Mouse (Mus musculus): Measurements from ENCODE around the gene Tma7. TPM values are rescaled to one million over a fixed set of nuclear protein-coding genes. Genes with fewer than 3 reads are reported as not detected.

Tma7 gene
- polyA plus RNA-seq, 1 experiment: not detected

GRCm38 (mm10) chr9:109107341-109107740, 25.0 kb upstream of the Tma7 start:
- H3K4me3 ChIP-seq (ENCODE audit: insufficient read depth, low read depth, low read length): no peak overlapping the region

GRCm38 (mm10) chr9:109105648-109106047, 23.3 kb upstream of the Tma7 start:
- Histone ChIP-seq H3K27ac (ENCODE audit: insufficient read depth, low read depth, low read length) (no peak overlapping the region), H3K4me1 (ENCODE audit: control insufficient read depth, insufficient read depth, low read length) (peaks cover 9% of the 10 kb centered on the region), H3K4me3 (ENCODE audit: insufficient read depth, low read depth, low read length) (no peak overlapping the region)
- 85% methylated on average over 12 of the region's 12 CpGs for WGBS
- TF ChIP-seq POLR2A (IDR thresholded peaks at IDR 0.05; ENCODE audit: insufficient read depth, low read depth, low read length): no peak
- TF ChIP-seq CTCF (IDR thresholded peaks at IDR 0.05; ENCODE audit: insufficient read depth, low read depth, low read length): no peak

More at GRCm38 (mm10) chr9:109107341-109107740, 25.0 kb upstream of the Tma7 start:
- no peak overlapping the region for H3K27ac ChIP-seq (ENCODE audit: insufficient read depth, low read depth, low read length)
- WGBS: 70% methylated on average over 6 of the region's 6 CpGs
- peaks cover 9% of the 10 kb centered on the region for H3K4me1 ChIP-seq (ENCODE audit: control insufficient read depth, insufficient read depth, low read length)
- no peak for TF ChIP-seq CTCF (IDR thresholded peaks at IDR 0.05; ENCODE audit: insufficient read depth, low read depth, low read length)
- no peak for TF ChIP-seq POLR2A (IDR thresholded peaks at IDR 0.05; ENCODE audit: insufficient read depth, low read depth, low read length)

GRCm38 (mm10) chr9:109105011-109105410, 22.6 kb upstream of the Tma7 start:
- Histone ChIP-seq H3K4me1 (ENCODE audit: control insufficient read depth, insufficient read depth, low read length) (peaks cover 9% of the 10 kb centered on the region), H3K27ac (ENCODE audit: insufficient read depth, low read depth, low read length) (no peak overlapping the region; the same call in 1 of the 2 replicates), H3K4me3 (ENCODE audit: insufficient read depth, low read depth, low read length) (no peak overlapping the region)
- 48% methylated on average over 12 of the region's 12 CpGs for WGBS
- no peak for TF ChIP-seq POLR2A (IDR thresholded peaks at IDR 0.05; ENCODE audit: insufficient read depth, low read depth, low read length)
- no peak for TF ChIP-seq CTCF (IDR thresholded peaks at IDR 0.05; ENCODE audit: insufficient read depth, low read depth, low read length)

GRCm38 (mm10) chr9:109104083-109104482, 21.7 kb upstream of the Tma7 start:
- no peak overlapping the region for H3K4me3 ChIP-seq (ENCODE audit: insufficient read depth, low read depth, low read length)
- TF ChIP-seq CTCF (IDR thresholded peaks at IDR 0.05; ENCODE audit: insufficient read depth, low read depth, low read length) (no peak), POLR2A (IDR thresholded peaks at IDR 0.05; ENCODE audit: insufficient read depth, low read depth, low read length) (no peak)
- 91% methylated on average over 9 of the region's 9 CpGs for WGBS
- peaks cover 11% of the 10 kb centered on the region for H3K4me1 ChIP-seq (ENCODE audit: control insufficient read depth, insufficient read depth, low read length)
- no peak overlapping the region for H3K27ac ChIP-seq (ENCODE audit: insufficient read depth, low read depth, low read length)

GRCm38 (mm10) chr9:109103250-109103649, 20.9 kb upstream of the Tma7 start:
- H3K4me3 ChIP-seq (ENCODE audit: insufficient read depth, low read depth, low read length): no peak overlapping the region
- WGBS: 66% methylated on average over 7 of the region's 7 CpGs
- no peak overlapping the region for H3K27ac ChIP-seq (ENCODE audit: insufficient read depth, low read depth, low read length)
- H3K4me1 ChIP-seq (ENCODE audit: control insufficient read depth, insufficient read depth, low read length): peaks cover 15% of the 10 kb centered on the region
- TF ChIP-seq POLR2A (IDR thresholded peaks at IDR 0.05; ENCODE audit: insufficient read depth, low read depth, low read length) (no peak), CTCF (IDR thresholded peaks at IDR 0.05; ENCODE audit: insufficient read depth, low read depth, low read length) (no peak)

GRCm38 (mm10) chr9:109102541-109102940, 20.2 kb upstream of the Tma7 start:
- no peak overlapping the region for H3K4me3 ChIP-seq (ENCODE audit: insufficient read depth, low read depth, low read length)
- H3K4me1 ChIP-seq (ENCODE audit: control insufficient read depth, insufficient read depth, low read length): peaks cover 20% of the 10 kb centered on the region
- H3K27ac ChIP-seq (ENCODE audit: insufficient read depth, low read depth, low read length): no peak overlapping the region
- WGBS: 90% methylated on average over 3 of the region's 3 CpGs
- TF ChIP-seq CTCF (IDR thresholded peaks at IDR 0.05; ENCODE audit: insufficient read depth, low read depth, low read length) (no peak), POLR2A (IDR thresholded peaks at IDR 0.05; ENCODE audit: insufficient read depth, low read depth, low read length) (no peak)

- Histone ChIP-seq H3K4me1 (ENCODE audit: control insufficient read depth, insufficient read depth, low read length) (peaks cover 22% of the 10 kb centered on the region), H3K27ac (ENCODE audit: insufficient read depth, low read depth, low read length) (no peak overlapping the region), H3K4me3 (ENCODE audit: insufficient read depth, low read depth, low read length) (no peak overlapping the region)
- TF ChIP-seq POLR2A (IDR thresholded peaks at IDR 0.05; ENCODE audit: insufficient read depth, low read depth, low read length): no peak
- no peak for TF ChIP-seq CTCF (IDR thresholded peaks at IDR 0.05; ENCODE audit: insufficient read depth, low read depth, low read length)
- WGBS: 88% methylated on average over 5 of the region's 5 CpGs
These were observed 19.6 kb upstream of the Tma7 start for GRCm38 (mm10) chr9:109101933-109102445.

GRCm38 (mm10) chr9:109100307-109100928, 18.0 kb upstream of the Tma7 start:
- TF ChIP-seq POLR2A (IDR thresholded peaks at IDR 0.05; ENCODE audit: insufficient read depth, low read depth, low read length) (no peak), CTCF (IDR thresholded peaks at IDR 0.05; ENCODE audit: insufficient read depth, low read depth, low read length) (no peak)
- Histone ChIP-seq H3K4me1 (ENCODE audit: control insufficient read depth, insufficient read depth, low read length) (peaks cover 32% of the 10 kb centered on the region), H3K4me3 (ENCODE audit: insufficient read depth, low read depth, low read length) (no peak overlapping the region), H3K27ac (ENCODE audit: insufficient read depth, low read depth, low read length) (no peak overlapping the region)
- 83% methylated on average over 20 of the region's 20 CpGs for WGBS

- 37% methylated on average over 6 of the region's 6 CpGs for WGBS
- TF ChIP-seq CTCF (IDR thresholded peaks at IDR 0.05; ENCODE audit: insufficient read depth, low read depth, low read length): no peak
- no peak for TF ChIP-seq POLR2A (IDR thresholded peaks at IDR 0.05; ENCODE audit: insufficient read depth, low read depth, low read length)
- Histone ChIP-seq H3K27ac (ENCODE audit: insufficient read depth, low read depth, low read length) (no peak overlapping the region), H3K4me1 (ENCODE audit: control insufficient read depth, insufficient read depth, low read length) (peaks cover 35% of the 10 kb centered on the region), H3K4me3 (ENCODE audit: insufficient read depth, low read depth, low read length) (no peak overlapping the region)
These were observed 16.6 kb upstream of the Tma7 start for GRCm38 (mm10) chr9:109098969-109099368.
